30 mouse cellular contexts compared by ENCODE assay signal in the genomic region with DNA sequence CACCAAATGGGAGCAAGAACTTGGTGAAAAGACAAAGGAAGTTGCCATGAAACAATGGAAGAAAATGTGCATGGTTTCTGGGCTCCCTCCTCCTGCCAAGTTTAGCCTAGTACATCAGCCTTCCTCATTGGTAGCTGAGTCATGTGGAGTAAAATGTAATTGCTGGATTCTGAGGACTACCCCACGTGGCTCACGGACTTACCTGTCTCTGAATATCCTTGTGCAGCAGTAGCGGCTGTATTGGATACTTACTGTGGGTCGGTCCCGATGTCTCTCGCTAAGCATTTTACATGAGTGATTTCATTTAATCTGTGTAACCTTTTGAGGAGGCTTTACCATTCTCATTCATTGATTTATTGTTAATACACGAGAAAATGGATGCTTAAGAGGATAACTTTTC.
"Had no signal": no experiment of that assay in that cellular context is flagged by ENCODE, and none has a peak within 500 bp of the region (broad histone marks: within the 10 kb centered on the region; RNA-seq: fewer than 3 reads in every experiment).

No protein-coding gene starts in this region.

- H3K9me3 ChIP-seq: limb, embryonic 10.5 days; limb, embryonic 12.5 days; limb, embryonic 13.5 days; limb, embryonic 15.5 days; liver, embryonic 12.5 days; liver, embryonic 13.5 days; liver, embryonic 15.5 days; lung, embryonic 15.5 days; midbrain, embryonic 10.5 days; midbrain, embryonic 12.5 days; midbrain, embryonic 13.5 days; neural tube, embryonic 12.5 days had no signal

- H3K4me1 ChIP-seq: limb, embryonic 15.5 days; liver, embryonic 12.5 days; liver, embryonic 13.5 days; liver, embryonic 15.5 days; megakaryocyte, embryonic 14.5 days; midbrain, embryonic 12.5 days; neural tube, embryonic 12.5 days had no signal

- H3K4me3 ChIP-seq: limb, embryonic 10.5 days; limb, embryonic 12.5 days; limb, embryonic 13.5 days; limb, embryonic 15.5 days; liver, embryonic 12.5 days; liver, embryonic 13.5 days; liver, embryonic 15.5 days; lung, embryonic 15.5 days; megakaryocyte, embryonic 14.5 days; midbrain, embryonic 10.5 days; midbrain, embryonic 12.5 days; midbrain, embryonic 13.5 days; myocyte; neural tube, embryonic 12.5 days had no signal

- H3K36me3 ChIP-seq: limb, embryonic 10.5 days; limb, embryonic 12.5 days; limb, embryonic 13.5 days; limb, embryonic 15.5 days; liver, embryonic 12.5 days; liver, embryonic 13.5 days; liver, embryonic 15.5 days; lung, embryonic 15.5 days; midbrain, embryonic 10.5 days; midbrain, embryonic 12.5 days; midbrain, embryonic 13.5 days; neural tube, embryonic 12.5 days had no signal

- H3K9ac ChIP-seq: limb, embryonic 12.5 days; limb, embryonic 13.5 days; limb, embryonic 15.5 days; liver, embryonic 12.5 days; liver, embryonic 13.5 days; liver, embryonic 14.5 days; liver, embryonic 15.5 days; liver, postnatal 0 days; lung, embryonic 14.5 days; lung, embryonic 15.5 days; midbrain, embryonic 12.5 days; midbrain, embryonic 13.5 days; neural tube, embryonic 12.5 days had no signal

- H3K27ac ChIP-seq: limb, embryonic 10.5 days; limb, embryonic 12.5 days; limb, embryonic 13.5 days; limb, embryonic 15.5 days; liver, embryonic 12.5 days; liver, embryonic 13.5 days; liver, embryonic 14.5 days; liver, embryonic 15.5 days; lung, embryonic 15.5 days; macrophage; midbrain, embryonic 10.5 days; midbrain, embryonic 12.5 days; midbrain, embryonic 13.5 days; neural tube, embryonic 12.5 days had no signal

- H3K27me3 ChIP-seq: limb, embryonic 12.5 days; limb, embryonic 13.5 days; limb, embryonic 15.5 days; liver, embryonic 12.5 days; liver, embryonic 13.5 days; liver, embryonic 15.5 days; lung, embryonic 15.5 days; megakaryocyte, embryonic 14.5 days; midbrain, embryonic 12.5 days; midbrain, embryonic 13.5 days; neural tube, embryonic 12.5 days had no signal

- DNase-seq: left cerebral cortex, postnatal 4 days; liver; liver, embryonic 13.5 days; liver, postnatal 0 days; lung, adult 18-20 months; lung, adult 2 months; lung, embryonic 14.5 days; lung, postnatal 10 days; lung, postnatal 14 days; lung, postnatal 36 days; lung, postnatal 4 days; midbrain, embryonic 14.5 days had no signal

- ATAC-seq: liver, embryonic 12.5 days; liver, postnatal 0 days; lung, postnatal 0 days; midbrain, embryonic 13.5 days; midbrain, embryonic 16.5 days had no signal

- H3K4me2 ChIP-seq: limb, embryonic 12.5 days; limb, embryonic 13.5 days; limb, embryonic 15.5 days; liver, embryonic 11.5 days; liver, embryonic 12.5 days; liver, embryonic 13.5 days; liver, embryonic 15.5 days; lung, embryonic 14.5 days; lung, embryonic 15.5 days; midbrain, embryonic 12.5 days; midbrain, embryonic 13.5 days; neural tube, embryonic 12.5 days had no signal
